Comparison of ENCODE assay signal across 8 mouse cellular contexts in genomic region chr2:91444286-91444892, GRCm38 (mm10). TPM values are rescaled to one million over a fixed set of nuclear protein-coding genes. Genes with fewer than 3 reads are reported as not detected.
DNase-seq lines count a peak whose midpoint lies in the region; ATAC-seq and TF ChIP-seq lines count a peak whose summit lies in the region.

1110051M20Rik (minus strand) TSS chr2:91444704.

- no peak for TF ChIP-seq EP300 in CH12.LX (IDR thresholded peaks at IDR 0.05; ENCODE audit: low read length)

- no peak for TF ChIP-seq RAD21 in CH12.LX (IDR thresholded peaks at IDR 0.05; ENCODE audit: low read depth, low read length)

- peak within 1 kb of the TSS; percentile 56 for H3K9ac ChIP-seq in CH12.LX (ENCODE audit: insufficient read depth, low read depth)
- peak within 1 kb of the TSS; percentile 61 for H3K9ac ChIP-seq in heart, embryonic 14.5 days (ENCODE audit: low read length)
- peak within 1 kb of the TSS; percentile 57 for H3K9ac ChIP-seq in liver, embryonic 12.5 days

- peak within 1 kb of the TSS; percentile 95 for H3K4me2 ChIP-seq in CH12.LX (ENCODE audit: insufficient read depth, low read depth, poor library complexity, severe bottlenecking)
- peak within 1 kb of the TSS; percentile 78 for H3K4me2 ChIP-seq in heart, embryonic 14.5 days (ENCODE audit: low read length)
- peak within 1 kb of the TSS; percentile 73 for H3K4me2 ChIP-seq in liver, embryonic 12.5 days

- in situ Hi-C loops in CH12.LX (cut with MboI; ENCODE audit: low pct_ligation_motif_present, low pct_unique_long_range_greater_than_20kb, low sequenced_read_pairs) = no loop called here

- H3K9me3 ChIP-seq in CH12.LX (replicated peaks; ENCODE audit: low read length) = peaks cover 2% of the 10 kb centered on the region
- no peaks in the 10 kb centered on the region for H3K9me3 ChIP-seq in forebrain, embryonic 10.5 days
- H3K9me3 ChIP-seq in heart, embryonic 14.5 days (ENCODE audit: control insufficient read depth, low read length) = 0 out of 2 replicates have a peak, but pooled peaks cover 2% of the 10 kb centered on the region
- H3K9me3 ChIP-seq in liver, embryonic 12.5 days (replicated peaks) = no peaks in the 10 kb centered on the region

- H3K4me1 ChIP-seq in CH12.LX (ENCODE audit: control insufficient read depth in 1 of 2, insufficient read depth in 2 of 2) = peaks cover 0 to 16% of the 10 kb centered on the region in 2 experiments; a peak in 2 of 4 replicates
- peaks cover 13% of the 10 kb centered on the region for H3K4me1 ChIP-seq in forebrain, embryonic 10.5 days
- H3K4me1 ChIP-seq in heart, embryonic 14.5 days (ENCODE audit: control insufficient read depth in 2 of 2, insufficient read depth in 2 of 2, low read length in 2 of 2) = peaks cover 0 to 4% of the 10 kb centered on the region in 2 experiments; a peak in 1 of 4 replicates
- peaks cover 8% of the 10 kb centered on the region for H3K4me1 ChIP-seq in liver, embryonic 12.5 days

- no peak within 1 kb of the TSS for H3K27ac ChIP-seq in CH12.LX (ENCODE audit: insufficient read depth, low read depth)
- H3K27ac ChIP-seq in forebrain, embryonic 10.5 days = peak within 1 kb of the TSS; percentile 86
- H3K27ac ChIP-seq in heart, embryonic 14.5 days (replicated peaks in 1 of 2; ENCODE audit: control insufficient read depth in 1 of 2, insufficient read depth in 1 of 2, low read depth in 2 of 2, low read length in 2 of 2) = no peak within 1 kb of the TSS
- no peak within 1 kb of the TSS for H3K27ac ChIP-seq in liver, embryonic 12.5 days

- peaks cover 0 to 3% of the 10 kb centered on the region in 2 experiments for H3K36me3 ChIP-seq in CH12.LX (replicated peaks in 1 of 2; ENCODE audit: control insufficient read depth in 1 of 2, insufficient read depth in 1 of 2, low read length in 1 of 2)
- H3K36me3 ChIP-seq in forebrain, embryonic 10.5 days (replicated peaks) = peaks cover 6% of the 10 kb centered on the region; the same call in 1 of the 2 replicates
- no peaks in the 10 kb centered on the region for H3K36me3 ChIP-seq in heart, embryonic 14.5 days (ENCODE audit: control insufficient read depth, insufficient read depth, low read length)
- H3K36me3 ChIP-seq in liver, embryonic 12.5 days = no peaks in the 10 kb centered on the region
- no peaks in the 10 kb centered on the region for H3K36me3 ChIP-seq in splenic B cell, adult 2 months (ENCODE audit: control insufficient read depth, insufficient read depth, low read length, poor library complexity, severe bottlenecking)

- H3K79me2 ChIP-seq in CH12.LX (replicated peaks; ENCODE audit: control insufficient read depth, extremely low read depth, insufficient read depth, poor library complexity, severe bottlenecking) = no peaks in the 10 kb centered on the region; the same call in 1 of the 2 replicates

- WGBS in forebrain, embryonic 10.5 days = under 1% methylated on average over 19 of the region's 19 CpGs
- under 1% methylated on average over 19 of the region's 19 CpGs for WGBS in heart, embryonic 14.5 days
- WGBS in liver, embryonic 12.5 days (ENCODE audit: insufficient replicate concordance) = 3% methylated on average over 19 of the region's 19 CpGs

- DNase-seq in CH12.LX (ENCODE audit: extremely low read depth) = peak; percentile 94
- DNase-seq in c-Kit-positive CD71-negative TER-119-negative erythroid progenitor cells, embryonic 14.5 days (ENCODE audit: low read depth) = peak; percentile 78
- DNase-seq in forebrain, embryonic 10.5 days (ENCODE audit: extremely low spot score, low spot score) = peak; percentile 88
- DNase-seq in kidney, postnatal 10 days = peak; percentile 93
- peak; percentile 92 for DNase-seq in naive thymus-derived CD4-positive, alpha-beta T cell, adult 2 months (ENCODE audit: low read depth)
- DNase-seq in splenic B cell, adult 2 months (ENCODE audit: low read depth, low spot score) = peak; percentile 90

- peaks cover 2% of the 10 kb centered on the region for H3K27me3 ChIP-seq in CH12.LX (replicated peaks)
- H3K27me3 ChIP-seq in forebrain, embryonic 10.5 days (ENCODE audit: poor library complexity, severe bottlenecking) = no peaks in the 10 kb centered on the region
- no peaks in the 10 kb centered on the region for H3K27me3 ChIP-seq in heart, embryonic 14.5 days (ENCODE audit: control insufficient read depth, insufficient read depth, low read length)
- no peaks in the 10 kb centered on the region for H3K27me3 ChIP-seq in liver, embryonic 12.5 days (replicated peaks)
- H3K27me3 ChIP-seq in splenic B cell, adult 2 months (ENCODE audit: control insufficient read depth, insufficient read depth, low read length, poor library complexity, severe bottlenecking) = no peaks in the 10 kb centered on the region

- peak; percentile 63 for TF ChIP-seq POLR2A in CH12.LX (IDR thresholded peaks at IDR 0.05; ENCODE audit: low read depth, low read length)

- peak within 1 kb of the TSS; percentile 63 to 69 (median 67) for H3K4me3 ChIP-seq in CH12.LX (replicated peaks in 1 of 3; ENCODE audit: low read depth in 2 of 3, low read length in 2 of 3, poor library complexity in 1 of 3)
- H3K4me3 ChIP-seq in forebrain, embryonic 10.5 days = peak within 1 kb of the TSS; percentile 79
- H3K4me3 ChIP-seq in heart, embryonic 14.5 days (ENCODE audit: control insufficient read depth in 1 of 2, insufficient read depth in 1 of 2, low read depth in 1 of 2, low read length in 2 of 2) = peak within 1 kb of the TSS; percentile 65 to 86
- peak within 1 kb of the TSS; percentile 69 for H3K4me3 ChIP-seq in liver, embryonic 12.5 days

- dilution Hi-C loops in CH12.LX (cut with MboI; ENCODE audit: extremely low pct_ligation_motif_present, extremely low pct_unique_long_range_greater_than_20kb, low sequenced_read_pairs) = no loop called here

- ATAC-seq in heart, embryonic 14.5 days (ENCODE audit: insufficient number of reproducible peaks, insufficient read depth, low FRiP score, low read depth) = peak; percentile 72; the same call in 1 of the 2 replicates
- ATAC-seq in liver, embryonic 12.5 days = peak; percentile 75

- no peak for TF ChIP-seq CTCF in CH12.LX (conservative IDR thresholded peaks at IDR 0.05 in 1 of 2, IDR thresholded peaks at IDR 0.05 in 1 of 2; ENCODE audit: low read depth in 2 of 2, low read length in 2 of 2)

TF ChIP-seq in CH12.LX, 34 proteins besides CTCF, POLR2A, EP300 and RAD21 (continues in another document):
- TF ChIP-seq ZKSCAN1 (IDR thresholded peaks at IDR 0.05; ENCODE audit: borderline replicate concordance, low read depth, low read length) (no peak), UBTF (IDR thresholded peaks at IDR 0.05; ENCODE audit: low read depth, low read length) (no peak), MAX (IDR thresholded peaks at IDR 0.05; ENCODE audit: low read length) (no peak), TCF12 (IDR thresholded peaks at IDR 0.05; ENCODE audit: low read depth, low read length) (peak; percentile 61; the same call in 1 of the 2 replicates), CHD1 (IDR thresholded peaks at IDR 0.05; ENCODE audit: low read depth, low read length) (no peak), IRF4 (IDR thresholded peaks at IDR 0.05; ENCODE audit: low read depth, low read length) (peak; percentile 31; the same call in 1 of the 2 replicates), ETS1 (conservative IDR thresholded peaks at IDR 0.05; ENCODE audit: low read depth, low read length) (no peak), TBP (conservative IDR thresholded peaks at IDR 0.05; ENCODE audit: low read depth, low read length) (peak; percentile 85; the same call in 1 of the 2 replicates), HCFC1 (IDR thresholded peaks at IDR 0.05; ENCODE audit: low read depth, low read length) (peak; percentile 89), MXI1 (IDR thresholded peaks at IDR 0.05; ENCODE audit: low read depth, low read length) (peak; percentile 98), BHLHE40 (IDR thresholded peaks at IDR 0.05; ENCODE audit: low read depth, low read length) (no peak), MAFK (IDR thresholded peaks at IDR 0.05; ENCODE audit: insufficient replicate concordance, low read length) (no peak), NELFE (IDR thresholded peaks at IDR 0.05; ENCODE audit: low read depth, low read length) (no peak), KAT2A (IDR thresholded peaks at IDR 0.05; ENCODE audit: insufficient replicate concordance, low read length) (no peak), CHD2 (IDR thresholded peaks at IDR 0.05; ENCODE audit: low read length) (no peak), POLR2AphosphoS2 (IDR thresholded peaks at IDR 0.05; ENCODE audit: low read depth, low read length) (no peak), USF2 (conservative IDR thresholded peaks at IDR 0.05; ENCODE audit: low read depth, low read length) (no peak), GABPA (IDR thresholded peaks at IDR 0.05; ENCODE audit: insufficient replicate concordance, low read depth, low read length) (no peak), E2F4 (IDR thresholded peaks at IDR 0.05; ENCODE audit: insufficient replicate concordance, low read depth, low read length) (no peak), MEF2A (IDR thresholded peaks at IDR 0.05; ENCODE audit: borderline replicate concordance, low read depth, low read length) (peak; percentile 24; the same call in 1 of the 2 replicates), JUN (IDR thresholded peaks at IDR 0.05; ENCODE audit: insufficient read depth, low read depth, low read length) (0 out of 2 replicates have a peak, but pooled peaks have one; percentile 11), JUND (conservative IDR thresholded peaks at IDR 0.05; ENCODE audit: low read depth, low read length) (no peak; the same call in 1 of the 2 replicates), PAX5 (IDR thresholded peaks at IDR 0.05; ENCODE audit: low read length) (no peak), USF1 (IDR thresholded peaks at IDR 0.05; ENCODE audit: low read depth, low read length) (no peak), MAZ (IDR thresholded peaks at IDR 0.05; ENCODE audit: low read depth, low read length) (no peak), SIN3A (IDR thresholded peaks at IDR 0.05; ENCODE audit: low read length) (peak; percentile 86), ELF1 (IDR thresholded peaks at IDR 0.05; ENCODE audit: low read depth, low read length) (peak; percentile 87), ZNF384 (IDR thresholded peaks at IDR 0.05; ENCODE audit: low read depth, low read length) (no peak), MYC (IDR thresholded peaks at IDR 0.05; ENCODE audit: low read depth, low read length) (no peak), ZMIZ1 (IDR thresholded peaks at IDR 0.05; ENCODE audit: low read depth, low read length) (no peak), SMC3 (IDR thresholded peaks at IDR 0.05; ENCODE audit: low read depth, low read length) (no peak)

RNA-seq across cellular contexts. Expression of gene 1110051M20Rik, which starts in this region (rescaled TPM):
- total RNA-seq in CH12.LX (2012; rRNA removed) = 23.3 and 26.2 TPM in 2 replicates
- total RNA-seq in CH12.LX (2014; rRNA removed) = 28.7 and 34.0 TPM in 2 replicates
- polyA plus RNA-seq in CH12.LX (2012; ENCODE audit: insufficient read length, low read depth) = 19.5 and 21.1 TPM in 2 replicates
- polyA plus RNA-seq in forebrain, embryonic 10.5 days (2016; fragmentation: Nextera tagmentation; extraction: Ambion mirVana) = 95.7 and 100 TPM in 2 replicates
- polyA plus RNA-seq in heart, embryonic 14.5 days (2014; fragmentation: Nextera tagmentation; extraction: Ambion mirVana) = 42.1 and 46.3 TPM in 2 replicates
- polyA plus RNA-seq in liver, embryonic 12.5 days (2016; fragmentation: Nextera tagmentation; extraction: Ambion mirVana) = 9.1 and 10.4 TPM in 2 replicates
